Mouse (Mus musculus): Measurements from ENCODE around the gene Cacul1. TPM values are rescaled to one million over a fixed set of nuclear protein-coding genes. Genes with fewer than 3 reads are reported as not detected.

Cacul1 gene
- polyA plus RNA-seq (2012; rRNA removed) = 13.9 and 14.0 TPM in 2 replicates

DNA sequence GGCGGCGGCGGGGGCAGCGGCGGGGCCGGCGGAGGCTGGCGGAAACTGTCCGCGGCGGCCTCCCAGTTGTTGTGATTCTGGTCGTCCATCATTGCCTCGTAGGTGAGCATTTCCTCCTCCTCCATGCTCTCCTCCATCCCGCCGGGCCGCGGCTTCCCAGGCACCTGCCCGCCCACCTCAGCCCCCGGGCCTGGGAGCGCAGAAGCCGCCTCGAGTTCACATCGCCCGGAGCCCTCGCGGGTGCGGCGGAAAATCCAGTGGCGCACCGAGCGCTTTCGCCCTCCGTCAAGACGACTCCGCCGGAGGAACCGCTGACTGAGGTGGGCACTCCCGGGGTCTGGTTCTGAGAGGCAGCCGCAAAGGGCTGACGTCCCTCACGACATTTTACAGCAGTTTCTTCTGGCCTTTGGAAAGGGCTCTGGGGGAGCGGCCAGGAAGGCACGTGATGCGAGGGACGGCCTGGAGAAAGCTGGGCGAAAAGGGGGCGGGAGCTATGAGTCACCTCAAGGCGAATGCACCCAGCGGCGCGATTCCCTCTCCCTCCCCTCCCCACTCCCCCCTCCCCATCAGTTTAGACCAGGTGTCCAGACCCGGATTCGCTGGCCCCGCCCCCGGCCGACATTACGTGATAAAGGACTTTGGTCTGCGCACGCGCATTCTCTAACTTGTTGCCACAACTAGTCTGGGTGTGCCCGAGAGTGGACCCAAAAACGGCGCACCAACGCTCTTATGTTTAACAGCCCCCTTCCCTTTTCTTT lies at the start of gene Cacul1:
Gene Cacul1, minus strand, starts transcription at position 444 of the 758 bp plus-strand sequence.
- DNase-seq = peak; percentile 99
- 1% methylated on average over 64 of the region's 64 CpGs for WGBS
- peak; percentile 51 for TF ChIP-seq POLR2A (IDR thresholded peaks at IDR 0.05; ENCODE audit: low read depth, low read length)
- no peak for TF ChIP-seq CTCF (conservative IDR thresholded peaks at IDR 0.05; ENCODE audit: insufficient read depth, insufficient read length, low read depth, low read length)
- Histone ChIP-seq H3K4me1 (ENCODE audit: control insufficient read depth, insufficient read depth, low read length) (peaks cover 11% of the 10 kb centered on the region; the same call in 1 of the 2 replicates), H3K27me3 (replicated peaks; ENCODE audit: control insufficient read depth, insufficient read depth, low read length) (no peaks in the 10 kb centered on the region), H3K36me3 (ENCODE audit: control insufficient read depth, insufficient read depth, low read length) (no peaks in the 10 kb centered on the region), H3K4me3 (ENCODE audit: insufficient read depth, low read depth, low read length) (peak within 1 kb of the TSS; percentile 92), H3K27ac (ENCODE audit: insufficient read depth, low read depth, low read length) (peak within 1 kb of the TSS; percentile 83)

- Histone ChIP-seq H3K36me3 (ENCODE audit: control insufficient read depth, insufficient read depth, low read length) (no peaks in the 10 kb centered on the region), H3K27ac (ENCODE audit: insufficient read depth, low read depth, low read length) (no peak overlapping the region), H3K4me3 (ENCODE audit: insufficient read depth, low read depth, low read length) (no peak overlapping the region), H3K4me1 (ENCODE audit: control insufficient read depth, insufficient read depth, low read length) (no peaks in the 10 kb centered on the region), H3K27me3 (replicated peaks; ENCODE audit: control insufficient read depth, insufficient read depth, low read length) (no peaks in the 10 kb centered on the region)
- WGBS = 68% methylated on average over 4 of the region's 4 CpGs
- no peak for TF ChIP-seq POLR2A (IDR thresholded peaks at IDR 0.05; ENCODE audit: low read depth, low read length)
- TF ChIP-seq CTCF (conservative IDR thresholded peaks at IDR 0.05; ENCODE audit: insufficient read depth, insufficient read length, low read depth, low read length) = no peak
- DNase-seq = no peak
Observed at GRCm38 (mm10) chr19:60619420-60619819, 38.6 kb upstream of the Cacul1 start.

DNA sequence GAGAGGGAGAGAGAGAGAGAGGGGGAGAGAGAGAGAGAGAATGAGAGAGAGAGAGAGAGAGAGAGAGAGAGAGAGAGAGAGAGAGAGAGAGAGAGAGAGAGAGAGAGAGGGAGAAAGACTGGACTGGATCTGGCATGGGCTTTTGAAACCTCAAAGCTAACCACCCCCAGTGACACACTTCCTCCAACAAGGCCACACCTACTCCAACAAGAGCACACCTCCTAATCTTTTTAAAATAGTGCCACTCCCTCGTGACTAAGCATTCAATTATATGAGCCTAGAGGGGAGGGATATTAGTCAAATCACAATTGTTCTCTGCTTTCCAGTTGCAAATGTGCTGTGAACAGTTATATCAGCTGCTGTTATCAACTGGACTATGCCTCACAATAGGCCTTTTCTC lies 36.2 kb upstream of the Cacul1 start:
- WGBS = 58% methylated on average over 1 of the region's 1 CpGs
- TF ChIP-seq CTCF (conservative IDR thresholded peaks at IDR 0.05; ENCODE audit: insufficient read depth, insufficient read length, low read depth, low read length) (no peak), POLR2A (IDR thresholded peaks at IDR 0.05; ENCODE audit: low read depth, low read length) (no peak)
- H3K27ac ChIP-seq (ENCODE audit: insufficient read depth, low read depth, low read length) = no peak overlapping the region
- no peaks in the 10 kb centered on the region for H3K36me3 ChIP-seq (ENCODE audit: control insufficient read depth, insufficient read depth, low read length)
- no peaks in the 10 kb centered on the region for H3K27me3 ChIP-seq (replicated peaks; ENCODE audit: control insufficient read depth, insufficient read depth, low read length)
- no peak overlapping the region for H3K4me3 ChIP-seq (ENCODE audit: insufficient read depth, low read depth, low read length)
- DNase-seq = no peak
- H3K4me1 ChIP-seq (ENCODE audit: control insufficient read depth, insufficient read depth, low read length) = no peaks in the 10 kb centered on the region; the same call in 1 of the 2 replicates

DNA sequence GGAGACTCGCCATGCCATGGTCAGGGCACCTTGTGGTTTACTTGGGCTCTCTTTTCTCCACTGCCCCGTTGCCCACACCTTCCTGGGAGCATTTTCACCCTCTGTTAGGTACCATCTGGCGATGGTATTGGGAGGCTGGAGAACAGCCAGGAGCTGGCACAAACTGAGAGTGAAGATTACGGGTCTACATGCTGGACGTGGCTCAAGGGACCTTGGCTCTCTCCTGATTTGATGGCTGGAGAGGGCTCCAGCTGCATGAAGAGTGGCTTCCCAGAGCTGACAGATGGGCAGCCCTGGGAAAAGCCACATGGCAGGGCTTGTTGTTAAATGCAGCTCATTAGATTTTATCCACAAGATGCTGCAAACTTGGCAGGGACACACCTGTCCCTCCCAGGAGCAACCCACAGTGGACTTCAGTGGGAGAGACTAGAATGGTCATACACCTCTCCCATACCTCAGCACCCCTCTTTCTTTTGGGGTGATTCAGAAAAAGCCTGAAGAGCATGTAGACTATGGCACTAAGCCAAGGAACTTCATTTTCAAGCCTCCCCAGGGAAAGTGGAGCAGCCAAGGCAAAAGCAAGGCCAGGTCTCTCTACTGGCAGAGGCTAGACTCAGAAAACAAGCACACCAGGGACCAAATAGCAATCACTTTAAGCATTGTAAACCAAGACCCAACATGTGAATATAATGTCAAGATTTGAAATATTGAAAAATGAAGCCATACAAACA lies 34.8 kb upstream of the Cacul1 start:
- Histone ChIP-seq H3K4me3 (ENCODE audit: insufficient read depth, low read depth, low read length) (no peak overlapping the region), H3K27ac (ENCODE audit: insufficient read depth, low read depth, low read length) (no peak overlapping the region), H3K4me1 (ENCODE audit: control insufficient read depth, insufficient read depth, low read length) (no peaks in the 10 kb centered on the region; the same call in 1 of the 2 replicates), H3K36me3 (ENCODE audit: control insufficient read depth, insufficient read depth, low read length) (no peaks in the 10 kb centered on the region), H3K27me3 (replicated peaks; ENCODE audit: control insufficient read depth, insufficient read depth, low read length) (no peaks in the 10 kb centered on the region)
- no peak for TF ChIP-seq POLR2A (IDR thresholded peaks at IDR 0.05; ENCODE audit: low read depth, low read length)
- TF ChIP-seq CTCF (conservative IDR thresholded peaks at IDR 0.05; ENCODE audit: insufficient read depth, insufficient read length, low read depth, low read length) = no peak
- peak; percentile 69 for DNase-seq
- WGBS = 50% methylated on average over 5 of the region's 5 CpGs

GRCm38 (mm10) chr19:60611525-60612215 lies 30.8 kb upstream of the Cacul1 start:
- no peaks in the 10 kb centered on the region for H3K36me3 ChIP-seq (ENCODE audit: control insufficient read depth, insufficient read depth, low read length)
- peak; percentile 25 for DNase-seq
- H3K27ac ChIP-seq (ENCODE audit: insufficient read depth, low read depth, low read length) = no peak overlapping the region
- WGBS = 48% methylated on average over 12 of the region's 12 CpGs
- H3K4me1 ChIP-seq (ENCODE audit: control insufficient read depth, insufficient read depth, low read length) = no peaks in the 10 kb centered on the region; the same call in 1 of the 2 replicates
- no peak overlapping the region for H3K4me3 ChIP-seq (ENCODE audit: insufficient read depth, low read depth, low read length)
- H3K27me3 ChIP-seq (replicated peaks; ENCODE audit: control insufficient read depth, insufficient read depth, low read length) = no peaks in the 10 kb centered on the region
- peak; percentile 57 for TF ChIP-seq CTCF (conservative IDR thresholded peaks at IDR 0.05; ENCODE audit: insufficient read depth, insufficient read length, low read depth, low read length)
- no peak for TF ChIP-seq POLR2A (IDR thresholded peaks at IDR 0.05; ENCODE audit: low read depth, low read length)

- TF ChIP-seq CTCF (conservative IDR thresholded peaks at IDR 0.05; ENCODE audit: insufficient read depth, insufficient read length, low read depth, low read length) (peak; percentile 98), POLR2A (IDR thresholded peaks at IDR 0.05; ENCODE audit: low read depth, low read length) (no peak)
- H3K36me3 ChIP-seq (ENCODE audit: control insufficient read depth, insufficient read depth, low read length) = no peaks in the 10 kb centered on the region
- WGBS = 28% methylated on average over 5 of the region's 5 CpGs
- H3K27ac ChIP-seq (ENCODE audit: insufficient read depth, low read depth, low read length) = no peak overlapping the region
- no peaks in the 10 kb centered on the region; the same call in 1 of the 2 replicates for H3K4me1 ChIP-seq (ENCODE audit: control insufficient read depth, insufficient read depth, low read length)
- peak; percentile 73 for DNase-seq
- H3K27me3 ChIP-seq (replicated peaks; ENCODE audit: control insufficient read depth, insufficient read depth, low read length) = no peaks in the 10 kb centered on the region
- no peak overlapping the region for H3K4me3 ChIP-seq (ENCODE audit: insufficient read depth, low read depth, low read length)
Observed at GRCm38 (mm10) chr19:60608766-60609165, 27.9 kb upstream of the Cacul1 start.
